Mouse (Mus musculus): ENCODE results near the gene Fermt2.

- no peak for TF ChIP-seq GATA1 (IDR thresholded peaks at IDR 0.05; ENCODE audit: low read length)
- no peak for TF ChIP-seq TAL1 (IDR thresholded peaks at IDR 0.05; ENCODE audit: low read length)
Observed at GRCm38 (mm10) chr14:45434220-45434619, 95.7 kb downstream of the Fermt2 start.

All from erythroblast, embryonic 14.5 days (primary cell).